Mouse (Mus musculus): ENCODE data around the gene Med13.
A peak's percentile ranks its signal among the peaks of the same experiment; 100 is the strongest.
"Not testable (repeated sequence)": the region's sequence is repeated elsewhere in the genome, so short reads cannot be mapped to it uniquely, and the experiment has no call there.

The Med13 gene

GRCm38 (mm10) chr11:86380521-86381238, 23.3 kb upstream of the Med13 start:
- DNase-seq (ENCODE audit: low spot score in 2 of 2) = no peak

GRCm38 (mm10) chr11:86378981-86379380, 21.6 kb upstream of the Med13 start:
- DNase-seq (ENCODE audit: low spot score in 2 of 2) = no peak

GRCm38 (mm10) chr11:86377841-86378240, 20.4 kb upstream of the Med13 start:
- DNase-seq (ENCODE audit: low spot score in 2 of 2) = no peak

DNA sequence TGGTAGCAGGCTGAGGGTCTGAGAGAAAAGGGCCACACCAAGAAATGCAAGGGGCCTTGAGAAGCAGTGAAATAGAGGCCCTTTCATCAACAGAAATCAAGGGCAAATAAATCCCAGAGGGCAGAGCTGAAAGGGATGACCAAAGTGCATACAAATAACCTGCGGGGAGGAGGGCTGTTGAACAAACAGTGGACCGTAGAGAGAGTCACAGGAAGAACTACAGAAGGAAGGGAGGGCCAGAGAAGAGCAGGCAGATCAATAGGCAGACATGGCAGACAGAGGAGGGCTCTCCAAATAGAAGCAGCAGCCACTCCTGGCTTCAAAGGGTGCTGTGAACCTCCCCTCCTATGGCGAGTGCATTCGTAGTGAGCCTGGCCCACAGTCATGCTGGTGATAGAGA, 19.3 kb upstream of the Med13 start:
- no peak for DNase-seq (ENCODE audit: low spot score in 2 of 2)

GRCm38 (mm10) chr11:86375086-86375485, 17.7 kb upstream of the Med13 start:
- no peak for DNase-seq (ENCODE audit: low spot score in 2 of 2)

DNA sequence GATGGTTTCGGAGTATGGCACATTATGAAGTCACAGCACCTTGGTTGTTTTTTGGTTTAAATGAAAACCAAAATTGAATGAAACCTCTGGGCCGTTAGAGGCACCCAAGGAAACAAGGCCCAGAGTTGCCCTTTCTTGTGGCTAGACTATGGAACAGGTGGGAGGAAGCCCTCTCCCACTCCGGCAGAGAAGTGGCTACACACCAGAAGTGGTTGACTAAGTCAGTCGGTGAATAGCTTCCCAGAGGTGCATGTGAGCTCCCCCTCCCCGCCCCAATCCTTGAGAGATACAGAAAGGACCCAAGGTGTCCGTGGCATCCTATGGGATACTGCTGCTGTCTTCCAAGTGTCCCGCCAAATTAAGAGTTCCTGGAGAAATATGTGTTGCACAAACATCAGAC, 13.9 kb upstream of the Med13 start:
- DNase-seq (ENCODE audit: low spot score in 2 of 2) = no peak

- DNase-seq (ENCODE audit: low spot score in 2 of 2) = no peak
Observed at GRCm38 (mm10) chr11:86369860-86370259, 12.5 kb upstream of the Med13 start.

DNA sequence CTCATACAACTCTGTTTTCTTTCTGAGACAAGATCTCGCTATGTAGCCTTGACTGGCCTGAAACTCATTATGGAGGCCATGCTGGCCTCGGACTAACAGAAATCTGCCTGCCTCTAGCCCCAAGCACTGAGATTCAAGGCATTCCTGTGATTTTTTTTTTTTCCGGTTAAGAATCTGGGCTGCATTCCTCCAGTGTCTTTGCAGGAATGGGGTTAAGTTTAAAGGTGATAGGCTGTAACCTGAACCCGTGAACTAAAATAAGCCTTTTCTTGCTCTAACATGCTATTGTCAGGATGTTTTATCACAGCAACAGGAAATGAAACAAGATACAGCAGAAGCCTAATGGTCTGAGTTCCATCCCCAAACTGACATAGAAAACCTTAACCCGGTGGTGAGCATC, 11.6 kb upstream of the Med13 start:
- no peak for DNase-seq (ENCODE audit: low spot score in 2 of 2)

GRCm38 (mm10) chr11:86364709-86365452, 7.5 kb upstream of the Med13 start:
- no peak for DNase-seq (ENCODE audit: low spot score in 2 of 2)

DNA sequence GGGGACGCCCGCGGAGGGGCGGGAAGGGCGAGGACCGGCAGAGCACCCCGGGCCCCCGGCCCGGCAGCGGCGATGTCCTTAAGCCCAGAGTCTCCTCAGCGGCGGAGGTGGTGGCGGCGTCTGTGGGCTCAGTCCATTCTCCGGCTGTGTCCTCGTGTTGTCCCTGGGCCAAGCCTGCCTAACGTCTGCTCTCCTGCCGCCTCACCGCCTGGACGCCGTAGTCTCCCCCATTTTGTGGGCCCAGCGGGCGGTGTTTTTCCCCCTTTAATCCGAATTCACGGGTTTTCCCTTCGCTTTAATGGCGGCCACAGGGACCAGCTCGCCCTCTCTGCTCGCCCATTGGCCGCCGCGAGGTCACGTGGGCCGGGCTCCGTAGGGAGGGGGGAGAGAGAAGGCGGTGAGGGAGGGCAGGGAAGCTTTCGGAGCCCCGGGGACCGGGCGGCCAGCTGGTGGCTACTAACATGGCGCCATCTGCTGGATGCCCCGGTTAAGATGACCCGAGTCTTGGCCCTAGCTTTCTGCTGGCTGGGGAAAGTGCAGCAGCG, 654 bp upstream of the Med13 start:
- DNase-seq (ENCODE audit: low spot score in 2 of 2) = peak; percentile 95

DNA sequence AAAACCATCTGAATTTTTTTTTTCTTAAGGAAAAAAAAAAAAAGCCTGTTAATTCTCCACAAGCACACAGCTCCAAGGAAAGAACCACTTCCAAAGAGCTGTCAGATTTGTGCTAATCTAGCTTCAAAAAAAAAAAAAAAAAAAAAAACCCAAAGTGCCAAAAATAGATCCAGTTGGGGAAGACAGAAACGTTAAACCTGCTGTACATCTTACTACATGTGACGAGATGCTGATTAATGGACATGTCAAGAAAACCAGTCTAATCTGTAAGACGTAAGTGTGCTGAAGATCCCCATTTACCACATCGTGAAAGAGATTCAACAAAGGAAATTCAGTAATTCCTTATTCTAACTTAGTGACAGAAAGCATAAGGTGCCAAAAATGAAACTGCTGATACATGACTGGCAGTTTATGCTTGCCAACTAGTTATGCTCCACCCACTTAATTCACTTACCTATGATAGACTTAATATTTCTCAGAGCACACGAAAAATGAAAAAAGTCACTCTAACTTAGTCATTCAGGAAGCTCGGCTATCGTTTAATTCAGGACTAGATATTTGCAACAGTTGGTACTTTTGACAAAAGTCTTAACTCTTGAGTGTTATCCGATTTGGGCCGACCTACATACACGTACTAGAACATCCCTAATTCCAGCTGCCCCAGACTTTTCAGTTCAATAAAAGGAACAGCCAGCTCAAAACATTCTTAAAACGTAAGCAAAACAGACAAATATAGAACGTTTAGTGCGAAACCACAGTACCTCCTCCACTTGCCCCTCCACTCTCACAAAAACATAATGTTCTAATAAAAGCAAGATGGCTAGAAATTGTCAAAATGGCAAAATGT, 1.2 kb downstream of the Med13 start:
- no peak for DNase-seq (ENCODE audit: low spot score in 2 of 2)

GRCm38 (mm10) chr11:86353586-86353985, 3.8 kb downstream of the Med13 start:
- no peak for DNase-seq (ENCODE audit: low spot score in 2 of 2)

DNA sequence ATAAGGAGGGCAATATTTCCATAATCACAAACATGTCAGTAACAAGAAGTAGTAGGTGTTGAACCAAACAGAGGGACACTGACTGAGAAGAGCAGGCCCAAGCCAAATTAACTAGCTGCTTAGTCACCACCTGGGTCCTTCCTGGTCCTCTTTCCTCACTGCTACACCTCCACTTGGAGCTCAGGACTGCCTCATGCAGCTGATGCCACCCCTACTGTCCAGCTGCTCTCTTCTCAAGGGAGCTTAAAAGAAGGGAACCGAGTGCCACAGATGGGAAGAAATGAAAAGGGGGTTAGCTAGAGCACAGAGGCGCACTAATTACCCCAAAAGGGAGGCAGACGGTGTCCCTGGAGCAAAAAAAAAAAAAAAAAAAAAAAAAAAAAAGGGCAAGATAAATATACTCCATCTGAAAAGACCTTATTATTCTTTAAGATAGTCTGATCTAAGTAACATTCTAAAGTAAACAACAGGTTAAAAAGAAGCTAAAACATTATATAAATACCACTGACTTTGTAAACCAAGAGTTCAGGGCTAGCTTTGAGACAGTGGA, 5.6 kb downstream of the Med13 start:
- DNase-seq (ENCODE audit: low spot score in 2 of 2) = no peak

GRCm38 (mm10) chr11:86350636-86351138, 6.7 kb downstream of the Med13 start:
- DNase-seq (ENCODE audit: low spot score in 2 of 2) = no peak

- DNase-seq (ENCODE audit: low spot score in 2 of 2) = no peak
Observed at GRCm38 (mm10) chr11:86349325-86349724, 8.1 kb downstream of the Med13 start.

DNA sequence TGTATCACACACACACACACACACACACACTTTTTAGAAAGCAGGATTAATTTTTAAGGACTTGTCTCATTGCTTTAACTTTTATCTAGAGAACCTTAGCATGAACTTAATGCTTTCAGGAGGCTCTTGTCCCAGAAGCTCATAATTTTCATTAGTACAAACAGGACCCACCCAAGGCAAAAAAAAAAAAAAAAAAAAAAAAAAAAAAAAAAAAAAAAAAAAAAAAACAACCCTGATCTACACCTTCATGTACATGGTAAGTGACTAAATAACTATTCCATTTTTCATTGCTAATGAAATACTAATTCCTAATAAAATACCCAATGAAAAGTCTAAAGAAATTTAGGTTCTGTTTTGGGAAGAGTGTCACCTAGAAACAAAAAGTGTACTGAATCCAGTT, 8.5 kb downstream of the Med13 start:
- no peak for DNase-seq (ENCODE audit: low spot score in 2 of 2)

GRCm38 (mm10) chr11:86347387-86348122, 9.8 kb downstream of the Med13 start:
- DNase-seq (ENCODE audit: low spot score in 2 of 2) = no peak

DNA sequence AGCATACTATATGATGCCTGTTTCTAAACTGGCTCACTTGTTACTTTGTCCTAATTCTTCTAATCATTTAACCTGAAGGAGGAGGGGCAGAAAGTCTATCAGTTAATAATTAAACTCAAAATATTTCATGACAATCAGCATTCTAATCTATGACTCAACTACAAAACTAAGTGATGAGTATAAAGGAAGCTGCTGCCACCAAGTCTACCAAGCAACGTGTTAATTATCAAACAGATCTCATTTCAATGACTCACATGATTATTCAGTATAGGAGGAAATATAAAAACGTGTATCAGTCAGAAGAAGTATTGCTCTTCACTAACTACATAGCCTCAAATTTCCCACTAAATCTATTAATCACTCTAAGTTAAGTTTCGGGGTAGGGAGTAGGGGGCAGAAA, 10.9 kb downstream of the Med13 start:
- DNase-seq (ENCODE audit: low spot score in 2 of 2) = no peak

- not testable (repeated sequence) for DNase-seq (ENCODE audit: low spot score in 2 of 2)
Observed at GRCm38 (mm10) chr11:86344940-86345339, 12.5 kb downstream of the Med13 start.

GRCm38 (mm10) chr11:86324251-86324650, 33.2 kb downstream of the Med13 start:
- no peak for DNase-seq (ENCODE audit: low spot score in 2 of 2)

DNA sequence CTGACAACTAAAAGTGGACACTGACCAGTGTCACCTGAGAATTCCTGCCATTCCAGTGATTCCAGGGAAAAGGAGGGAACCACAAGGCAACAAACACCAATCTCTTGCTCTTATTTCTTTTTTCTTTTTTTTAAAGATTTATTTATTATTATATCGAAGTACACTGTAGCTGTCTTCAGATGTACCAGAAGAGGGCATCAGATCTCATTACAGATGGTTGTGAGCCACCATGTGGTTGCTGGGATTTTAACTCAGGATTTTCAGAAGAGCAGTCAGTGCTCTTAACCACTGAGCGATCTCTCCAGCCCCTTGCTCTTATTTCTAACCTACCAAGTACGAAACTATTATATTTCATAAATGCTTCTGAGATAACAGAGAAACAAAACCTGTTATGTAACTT, 42.4 kb downstream of the Med13 start:
- not testable (repeated sequence) for DNase-seq (ENCODE audit: low spot score in 2 of 2)

Data from right cerebral cortex, postnatal 36 days (tissue).